Mouse (Mus musculus) MEL (cell line): ENCODE results near the gene Grm7.

Experiments
- CTCF ChIP-seq, 3 experiments: IDR thresholded peaks in 2 of 3; conservative IDR thresholded peaks in 1 of 3; 2 replicates each; pipeline ENCODE4 v1.5.1; 2011 to 2012; ENCODE audit warnings: low read length in 3 of 3, low read depth in 2 of 3, mild to moderate bottlenecking in 2 of 3, improper control_type of control experiment in 1 of 3, inconsistent platforms in 1 of 3, mixed read lengths in 1 of 3, moderate library complexity in 1 of 3; ENCODE audit not compliant: control insufficient read depth in 1 of 3, insufficient read depth in 1 of 3, poor library complexity in 1 of 3, severe bottlenecking in 1 of 3
- ELF1 ChIP-seq: IDR thresholded peaks from 2 replicates; pipeline ENCODE4 v1.6.1; 2014; ENCODE audit warnings: low read depth, mild to moderate bottlenecking, inconsistent platforms, low read length, improper control_type of control experiment, moderate library complexity
- EP300 ChIP-seq, 2 experiments: IDR thresholded peaks; 2 replicates each; pipeline ENCODE4 v1.6.1; 2011; ENCODE audit warnings: improper control_type of control experiment in 2 of 2, low read length in 2 of 2, low read depth in 1 of 2, mild to moderate bottlenecking in 1 of 2
- GATA1 ChIP-seq: IDR thresholded peaks from 2 replicates; pipeline ENCODE4 v1.6.1; 2011; ENCODE audit warnings: low read depth, low read length, improper control_type of control experiment
- MAFK ChIP-seq: IDR thresholded peaks from 2 replicates; pipeline ENCODE4 v1.6.1; 2011; ENCODE audit warnings: low read depth, mild to moderate bottlenecking, low read length, improper control_type of control experiment, borderline replicate concordance
- MXI1 ChIP-seq: IDR thresholded peaks from 2 replicates; pipeline ENCODE4 v1.6.1; 2011; ENCODE audit warnings: mild to moderate bottlenecking, low read depth, low read length, improper control_type of control experiment
- NELFE ChIP-seq: IDR thresholded peaks from 2 replicates; pipeline ENCODE4 v1.6.1; 2011; ENCODE audit warnings: low read depth, low read length, improper control_type of control experiment
- POLR2A ChIP-seq, 2 experiments: IDR thresholded peaks; 2 replicates each; pipeline ENCODE4 v1.6.1; 2011 to 2012; ENCODE audit warnings: low read length in 2 of 2, mild to moderate bottlenecking in 2 of 2, control low read depth in 1 of 2, improper control_type of control experiment in 1 of 2, low read depth in 1 of 2, moderate library complexity in 1 of 2; ENCODE audit not compliant: control insufficient read depth in 1 of 2, insufficient read depth in 1 of 2, poor library complexity in 1 of 2

- no peak for TF ChIP-seq ELF1
- TF ChIP-seq POLR2A (IDR thresholded peaks at IDR 0.05; ENCODE audit: control insufficient read depth in 1 of 2, insufficient read depth in 1 of 2, low read depth in 1 of 2, low read length in 2 of 2, poor library complexity in 1 of 2) = no peak
- no peak for TF ChIP-seq NELFE
- no peak for TF ChIP-seq CTCF (IDR thresholded peaks at IDR 0.05 in 2 of 3, conservative IDR thresholded peaks at IDR 0.05 in 1 of 3; ENCODE audit: control insufficient read depth in 1 of 3, insufficient read depth in 1 of 3, low read depth in 2 of 3, low read length in 3 of 3, poor library complexity in 1 of 3, severe bottlenecking in 1 of 3)
- no peak for TF ChIP-seq GATA1
- no peak for TF ChIP-seq EP300 (IDR thresholded peaks at IDR 0.05; ENCODE audit: low read depth in 1 of 2, low read length in 2 of 2)
- no peak for TF ChIP-seq MAFK
- no peak for TF ChIP-seq MXI1
These were observed 460.1 kb downstream of the Grm7 start for GRCm38 (mm10) chr6:111105485-111105884.
